Mouse (Mus musculus) frontal cortex, postnatal 36 days (tissue): Measurements from ENCODE around the gene Irgq.

ENCODE experiments used
- DNase-seq, 2 experiments: peaks; one replicate each; pipeline ENCODE4 v3.0.0; 2022; ENCODE audit warnings: low spot score in 2 of 2

Irgq gene

GRCm38 (mm10) chr7:24546634-24547389, 16.3 kb downstream of the Irgq start:
- DNase-seq: peak; percentile 99

GRCm38 (mm10) chr7:24547534-24548036, 17.1 kb downstream of the Irgq start:
- no peak for DNase-seq

- no peak for DNase-seq
Observed at GRCm38 (mm10) chr7:24551985-24552759, 21.7 kb downstream of the Irgq start.

GRCm38 (mm10) chr7:24555786-24556185, 25.3 kb downstream of the Irgq start:
- no peak for DNase-seq

- DNase-seq: no peak
Observed at GRCm38 (mm10) chr7:24561450-24561849, 31.0 kb downstream of the Irgq start.

- DNase-seq: no peak
Observed at GRCm38 (mm10) chr7:24563191-24563836, 32.8 kb downstream of the Irgq start.

- DNase-seq: no peak
Observed at GRCm38 (mm10) chr7:24563837-24564206, 33.3 kb downstream of the Irgq start.

GRCm38 (mm10) chr7:24564607-24565265, 34.2 kb downstream of the Irgq start:
- DNase-seq: peak; percentile 51 to 74

GRCm38 (mm10) chr7:24565627-24566026, 35.1 kb downstream of the Irgq start:
- no peak for DNase-seq

- no peak for DNase-seq
Observed at GRCm38 (mm10) chr7:24566206-24566605, 35.7 kb downstream of the Irgq start.

GRCm38 (mm10) chr7:24568512-24568911, 38.0 kb downstream of the Irgq start:
- peak in 1 of 2 experiments; percentile 28 for DNase-seq

- DNase-seq: no peak
Observed at GRCm38 (mm10) chr7:24571071-24571470, 40.6 kb downstream of the Irgq start.

GRCm38 (mm10) chr7:24572455-24572854, 42.0 kb downstream of the Irgq start:
- no peak for DNase-seq

GRCm38 (mm10) chr7:24574224-24574796, 43.8 kb downstream of the Irgq start:
- no peak for DNase-seq

GRCm38 (mm10) chr7:24577811-24578210, 47.3 kb downstream of the Irgq start:
- no peak for DNase-seq

GRCm38 (mm10) chr7:24584876-24585275, 54.4 kb downstream of the Irgq start:
- no peak for DNase-seq

GRCm38 (mm10) chr7:24585995-24586394, 55.5 kb downstream of the Irgq start:
- DNase-seq: no peak

GRCm38 (mm10) chr7:24586828-24587227, 56.3 kb downstream of the Irgq start:
- no peak for DNase-seq

GRCm38 (mm10) chr7:24587330-24588105, 57.0 kb downstream of the Irgq start, which contains the start of the genes Ethe1 and Zfp575:
TSS of gene Ethe1 (plus strand) at chr7:24587543.
TSS of gene Zfp575 (minus strand) at chr7:24587641.
- DNase-seq: peak; percentile 86 to 88
